Mouse (Mus musculus) adrenal gland, adult 18-20 months (tissue): Measurements from ENCODE around the gene Wdfy3. TPM values are rescaled to one million over a fixed set of nuclear protein-coding genes. Genes with fewer than 3 reads are reported as not detected.
"Not testable (repeated sequence)": the region's sequence is repeated elsewhere in the genome, so short reads cannot be mapped to it uniquely, and the experiment has no call there.

Source experiments
- DNase-seq, 2 experiments: peaks; one replicate each; pipeline ENCODE4 v3.0.0; 2021 to 2022; ENCODE audit warnings: low spot score in 2 of 2
- total RNA-seq, 2 experiments: library from RNA; stranded (reverse); gene quantifications; 1 replicate in 1 of 2; 2 replicates in 1 of 2; pipeline ENCODE4 v1.2.3; 2021

The Wdfy3 gene
- total RNA-seq, 2 experiments from 2014 or later = 36.6 to 38.6 TPM

DNA sequence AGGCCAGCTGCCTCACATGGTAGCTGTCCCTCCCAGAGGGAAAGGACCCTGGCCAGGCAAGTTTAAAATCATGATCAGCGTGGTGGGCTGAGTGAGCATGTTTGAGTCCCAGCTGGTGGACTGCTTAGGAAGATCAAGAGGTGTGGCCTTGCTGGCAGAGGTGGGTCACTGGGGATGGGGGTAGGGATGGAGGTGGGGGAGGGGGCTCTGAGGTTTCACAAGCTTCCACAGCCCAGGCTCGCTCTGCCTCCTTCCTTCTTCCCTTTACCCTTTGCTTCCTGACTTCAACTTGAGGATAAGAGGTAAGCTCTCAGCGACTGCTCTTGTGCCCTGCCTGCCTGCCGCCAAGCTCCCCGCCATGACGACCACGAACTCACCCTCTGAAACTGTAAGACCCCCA, 222.4 kb downstream of the Wdfy3 start:
- no peak for DNase-seq

DNA sequence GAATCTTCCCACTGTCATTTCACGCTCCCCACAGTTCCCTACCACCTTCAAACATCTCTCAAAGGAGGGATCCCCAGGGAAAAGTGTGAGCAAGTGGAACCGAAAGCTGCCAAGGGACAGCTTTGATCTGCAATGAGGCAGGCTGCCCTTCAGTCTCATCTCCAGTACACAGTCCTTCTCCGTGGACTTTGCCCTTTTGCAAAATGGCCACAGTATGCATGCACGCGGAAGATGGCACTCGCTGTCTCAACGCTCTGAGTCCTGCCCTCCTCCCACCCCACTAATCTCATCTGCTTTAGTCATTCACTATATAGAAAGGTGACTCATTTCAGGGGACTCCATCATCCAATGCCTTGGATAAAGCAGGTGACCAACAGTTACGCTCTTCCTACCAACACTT, 223.8 kb downstream of the Wdfy3 start:
- no peak for DNase-seq

- DNase-seq = peak; percentile 35 to 53
Observed at GRCm38 (mm10) chr5:101845011-101845410, 224.7 kb downstream of the Wdfy3 start.

GRCm38 (mm10) chr5:101840476-101840875, 229.2 kb downstream of the Wdfy3 start:
- no peak for DNase-seq

GRCm38 (mm10) chr5:101837605-101838004, 232.1 kb downstream of the Wdfy3 start:
- not testable (repeated sequence) for DNase-seq

DNA sequence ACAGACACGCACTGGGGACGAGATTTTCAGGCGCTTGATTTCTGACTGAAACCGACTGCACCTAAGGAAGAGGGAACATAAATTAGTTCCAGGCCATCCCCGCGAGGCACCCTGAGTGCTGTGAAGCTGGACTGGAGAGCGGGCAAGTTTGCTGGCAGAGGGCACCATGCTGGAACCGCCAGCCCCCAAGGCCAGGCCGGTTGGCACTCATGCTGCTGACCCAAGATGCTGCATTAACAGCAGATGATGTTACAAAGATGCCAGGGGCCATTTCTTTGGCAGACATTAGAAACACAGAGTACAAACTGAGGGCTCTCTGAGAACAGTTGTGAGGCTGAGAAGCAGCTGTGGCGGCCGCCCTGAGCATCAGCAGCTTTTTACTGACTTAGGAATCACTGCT, 233.5 kb downstream of the Wdfy3 start:
- DNase-seq = no peak

DNA sequence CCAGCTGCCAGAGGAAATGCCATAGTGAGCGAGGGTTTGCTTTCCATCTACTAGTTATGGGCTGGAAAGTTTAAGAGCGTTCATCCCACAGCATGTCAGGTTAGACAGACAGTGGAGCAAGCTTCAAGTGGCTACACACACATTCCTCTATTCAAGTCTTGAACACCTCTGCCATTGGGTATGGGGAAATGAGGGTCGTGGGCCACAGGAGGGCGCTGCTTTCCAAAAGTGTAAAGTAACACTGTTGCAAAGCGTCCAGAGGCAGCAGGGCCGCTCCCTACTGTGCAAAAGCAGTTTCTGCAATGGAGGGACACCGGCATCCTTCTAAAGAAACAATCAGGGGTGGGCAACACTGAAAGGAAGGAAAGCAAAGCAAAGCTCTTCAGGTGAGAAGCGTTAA, 235.8 kb downstream of the Wdfy3 start:
- DNase-seq = no peak

GRCm38 (mm10) chr5:101832991-101833390, 236.7 kb downstream of the Wdfy3 start:
- no peak for DNase-seq

- DNase-seq = no peak
Observed at GRCm38 (mm10) chr5:101832042-101832441, 237.7 kb downstream of the Wdfy3 start.

GRCm38 (mm10) chr5:101830180-101830579, 239.5 kb downstream of the Wdfy3 start:
- no peak for DNase-seq

- DNase-seq = no peak
Observed at GRCm38 (mm10) chr5:101828932-101829331, 240.8 kb downstream of the Wdfy3 start.

DNA sequence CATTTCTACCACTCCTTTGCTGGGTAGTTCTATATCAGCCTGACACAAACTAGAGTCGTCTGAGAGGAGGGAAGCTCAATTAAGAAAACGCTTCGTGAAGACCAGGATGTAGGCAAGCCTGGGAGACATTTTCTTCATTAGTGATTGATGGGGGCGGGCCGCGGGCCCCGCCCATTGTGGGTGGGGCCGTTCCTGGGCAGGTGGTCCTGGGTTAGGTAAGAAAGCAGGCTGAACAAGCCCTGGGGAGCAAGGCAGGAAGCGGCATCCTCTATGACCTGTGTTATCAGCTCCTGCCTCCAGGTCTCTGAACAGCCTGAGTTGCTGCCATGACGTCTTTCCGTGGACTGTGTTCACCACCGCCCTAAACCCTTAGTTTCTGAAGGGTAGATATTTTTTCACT, 242.2 kb downstream of the Wdfy3 start:
- no peak for DNase-seq

DNA sequence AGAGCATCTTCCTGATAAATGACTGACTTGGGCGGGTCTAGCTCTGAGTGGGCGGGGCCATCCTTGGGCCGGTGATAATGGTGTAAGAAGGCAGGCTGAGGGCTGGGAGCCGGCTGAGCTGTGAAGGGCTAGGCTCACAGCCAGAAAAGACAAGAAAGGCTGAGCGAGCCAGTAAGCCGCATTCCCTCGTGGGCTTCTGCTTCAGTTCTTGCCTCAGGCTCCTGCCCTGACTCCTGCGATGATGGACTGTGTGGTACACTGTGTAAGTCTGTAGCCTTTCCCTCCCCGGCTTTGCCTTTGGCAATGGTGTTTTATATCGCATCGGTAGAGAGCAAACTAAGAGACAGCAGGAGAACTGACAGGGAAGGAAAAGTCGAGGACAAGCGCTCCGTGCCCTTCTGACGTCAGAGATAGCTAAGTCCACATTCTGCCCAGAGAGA, 243.2 kb downstream of the Wdfy3 start:
- DNase-seq = peak; percentile 26 to 43

DNA sequence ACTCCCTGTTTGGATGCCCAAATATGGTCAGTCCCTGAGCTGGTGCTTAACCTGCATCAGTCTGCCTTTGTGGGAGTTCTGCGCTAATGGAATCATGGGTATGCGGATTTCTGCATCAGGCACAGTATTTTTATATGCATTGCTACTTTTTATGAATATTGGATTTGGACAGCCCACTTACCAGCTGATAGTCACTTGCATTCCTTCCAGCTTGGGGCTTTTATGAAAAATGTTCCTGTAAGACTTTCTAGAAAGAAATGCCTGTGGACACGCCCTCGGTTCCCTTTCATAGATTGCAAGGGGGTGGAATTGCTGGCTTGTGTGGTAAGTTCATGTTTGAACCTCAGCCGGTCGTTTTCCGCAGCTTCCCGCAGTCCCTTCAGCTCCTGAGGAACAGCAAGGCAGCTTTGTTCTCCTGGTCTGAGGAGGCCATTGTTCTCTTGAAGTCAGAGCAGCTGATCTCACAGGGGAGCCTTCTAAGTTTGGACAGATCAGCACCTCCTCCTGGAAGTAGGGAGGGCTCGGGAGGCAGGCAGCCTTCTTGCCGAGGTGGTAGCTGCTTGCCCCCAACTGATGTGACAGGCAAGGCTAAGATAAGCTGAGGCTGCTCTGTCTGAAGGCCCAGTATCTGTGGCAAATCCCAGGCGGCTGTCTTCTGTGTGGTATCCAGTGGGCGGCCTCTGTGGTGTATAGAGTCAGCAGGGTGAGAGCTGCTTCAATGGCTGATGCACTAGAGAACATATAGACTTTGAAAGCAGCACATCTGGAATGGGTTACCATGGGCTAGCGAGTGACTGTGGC, 244.4 kb downstream of the Wdfy3 start:
- DNase-seq = no peak

DNA sequence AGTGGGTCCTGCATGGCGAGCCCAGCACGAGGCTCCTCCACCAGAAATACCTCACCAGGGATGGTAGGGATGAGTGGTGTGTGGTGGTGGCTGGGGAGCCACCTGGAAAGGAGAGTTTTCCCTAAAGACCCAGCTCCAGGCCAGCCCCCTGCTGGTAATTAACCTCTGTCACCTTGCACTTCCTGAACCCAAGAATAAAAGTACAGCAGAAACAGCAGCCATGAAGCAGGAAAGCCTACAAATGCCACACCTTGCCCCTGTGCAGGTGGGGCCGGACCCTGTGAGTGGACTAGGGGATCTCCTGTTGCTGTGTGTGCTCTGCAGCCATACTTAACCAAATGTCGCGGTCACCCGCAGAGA, 247.4 kb downstream of the Wdfy3 start:
- no peak for DNase-seq

- no peak for DNase-seq
Observed at GRCm38 (mm10) chr5:101821491-101822310, 248.0 kb downstream of the Wdfy3 start.

GRCm38 (mm10) chr5:101821052-101821451, 248.7 kb downstream of the Wdfy3 start:
- no peak for DNase-seq

GRCm38 (mm10) chr5:101819844-101820243, 249.9 kb downstream of the Wdfy3 start:
- DNase-seq = no peak

DNA sequence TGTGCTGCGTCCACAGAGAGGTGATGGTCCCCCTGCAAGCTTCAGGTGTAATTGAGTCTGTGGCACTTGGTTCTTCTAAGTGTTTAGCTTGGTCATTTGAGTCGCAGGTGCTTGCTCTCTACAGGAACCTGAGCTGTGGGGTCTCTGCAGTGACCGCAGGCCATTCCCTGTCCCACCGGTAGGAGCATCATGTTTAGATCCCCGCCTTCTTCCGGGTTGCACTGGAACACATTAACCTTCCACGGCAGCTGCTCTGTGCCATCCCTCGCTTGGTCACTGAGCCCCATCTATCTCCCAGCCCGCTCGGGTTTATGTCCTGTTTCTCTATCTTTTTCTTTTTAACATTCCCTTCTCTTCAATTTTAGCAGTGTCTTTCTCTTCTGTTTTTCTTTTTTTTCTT, 250.5 kb downstream of the Wdfy3 start:
- no peak for DNase-seq

GRCm38 (mm10) chr5:101816822-101817221, 252.9 kb downstream of the Wdfy3 start:
- no peak for DNase-seq

DNA sequence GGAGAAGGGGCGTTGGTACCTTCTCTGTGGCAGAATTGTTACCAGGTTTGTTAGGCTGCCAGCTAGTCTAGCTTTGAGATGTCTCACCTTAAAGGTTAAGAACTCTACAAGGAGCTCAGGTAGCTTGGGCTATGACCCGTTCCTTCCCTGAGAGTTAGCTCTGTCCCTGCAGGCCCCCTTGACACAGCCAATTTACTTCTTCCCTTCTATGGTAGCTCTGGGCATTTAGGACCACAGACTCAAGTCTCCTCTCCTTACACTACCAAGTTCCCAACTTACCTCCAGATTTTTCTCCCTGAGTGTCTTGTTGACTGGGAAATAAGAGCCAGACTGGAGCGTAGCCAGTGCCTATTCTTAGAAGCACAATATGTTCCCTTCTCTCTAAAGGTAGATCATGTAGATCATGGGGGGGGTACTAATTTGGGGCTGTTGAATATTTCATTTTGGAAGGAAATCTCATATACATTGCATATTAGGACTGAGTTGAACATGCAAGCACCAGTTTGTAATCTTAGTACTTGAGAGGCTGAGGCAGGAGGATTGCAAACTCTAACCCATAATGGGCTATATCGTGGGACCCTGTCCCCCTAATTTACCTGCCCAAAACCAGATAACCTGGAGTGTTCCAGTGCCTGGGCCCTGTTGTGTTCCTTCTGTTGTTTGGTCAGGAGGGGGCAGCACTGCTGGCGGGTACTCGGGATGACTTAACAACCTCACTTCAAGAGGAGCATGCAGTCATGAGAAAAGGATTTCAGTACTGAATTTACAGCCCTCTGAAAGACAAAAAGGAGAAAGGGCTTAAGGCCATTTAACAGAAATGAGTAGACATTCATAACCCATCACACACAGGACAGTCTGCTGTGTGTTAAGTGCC, 258.2 kb downstream of the Wdfy3 start:
- no peak for DNase-seq
